Mouse (Mus musculus): ENCODE results near the gene Gsta4.
"Not testable (repeated sequence)": the region's sequence is repeated elsewhere in the genome, so short reads cannot be mapped to it uniquely, and the experiment has no call there.

Gsta4 gene

DNA sequence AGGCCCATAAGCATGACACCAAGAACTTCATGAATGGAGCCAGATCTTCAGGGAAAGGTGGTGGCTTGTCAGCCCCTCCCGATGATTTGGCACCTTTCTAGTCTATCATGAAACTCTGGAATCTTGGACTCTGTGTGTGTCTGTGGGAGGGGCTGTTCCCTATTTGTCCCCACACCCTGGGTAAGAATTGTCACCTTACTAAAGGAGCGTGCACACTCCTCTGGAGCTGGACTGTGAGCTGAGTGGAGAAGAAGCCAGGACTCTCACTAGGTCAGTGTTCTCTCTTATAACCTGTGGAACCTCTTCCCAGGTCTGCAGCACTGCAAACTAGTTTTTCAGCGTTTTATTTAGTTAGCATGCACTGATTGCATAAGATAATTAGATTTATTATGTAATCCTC, 47.9 kb downstream of the Gsta4 start, which contains the start of gene Gsta1:
Gene Gsta1 (plus strand): TSS at position 196 of the 400 bp plus-strand sequence.
- DNase-seq (ENCODE audit: low read depth) = not testable (repeated sequence)

- not testable (repeated sequence) for DNase-seq (ENCODE audit: low read depth)
Observed at GRCm38 (mm10) chr9:78233121-78233695, 50.6 kb downstream of the Gsta4 start.

- DNase-seq (ENCODE audit: low read depth) = not testable (repeated sequence)
Observed at GRCm38 (mm10) chr9:78255683-78256470, 73.3 kb downstream of the Gsta4 start.

DNA sequence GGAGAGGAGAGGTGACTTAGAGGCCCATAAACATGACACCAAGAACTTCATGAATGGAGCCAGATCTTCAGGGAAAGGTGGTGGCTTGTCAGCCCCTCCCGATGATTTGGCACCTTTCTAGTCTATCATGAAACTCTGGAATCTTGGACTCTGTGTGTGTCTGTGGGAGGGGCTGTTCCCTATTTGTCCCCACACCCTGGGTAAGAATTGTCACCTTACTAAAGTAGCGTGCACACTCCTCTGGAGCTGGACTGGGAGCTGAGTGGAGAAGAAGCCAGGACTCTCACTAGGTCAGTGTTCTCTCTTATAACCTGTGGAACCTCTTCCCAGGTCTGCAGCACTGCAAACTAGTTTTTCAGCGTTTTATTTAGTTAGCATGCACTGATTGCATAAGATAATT, 74.3 kb downstream of the Gsta4 start, which contains the start of gene Gm3776:
Gene Gm3776 (plus strand): TSS at position 216 of the 400 bp plus-strand sequence.
- not testable (repeated sequence) for DNase-seq (ENCODE audit: low read depth)
